Mouse (Mus musculus) liver, adult 2 months (tissue): Measurements from ENCODE around the gene Gm9733.

Experiments
- CTCF ChIP-seq: fragments of 200-500 bp; IDR thresholded peaks from 2 replicates; pipeline ENCODE4 v1.5.1; 2011; ENCODE audit warnings: low read depth, low read length, control low read depth
- POLR2A ChIP-seq: fragments of 200-500 bp; IDR thresholded peaks from 2 replicates; pipeline ENCODE4 v1.6.1; 2011; ENCODE audit warnings: low read length, control low read depth; ENCODE audit not compliant: insufficient read depth; ENCODE audit errors: extremely low read depth

GRCm38 (mm10) chr3:15264450-15264849 lies 67.7 kb downstream of the Gm9733 start:
- TF ChIP-seq POLR2A (no peak), CTCF (peak; percentile 64)
